Mouse (Mus musculus) embryonic facial prominence, embryonic 10.5 days (tissue): ENCODE measurements at regions not wholly inside any gene's neighbourhood (a gene's known extent, or its start where the extent isn't known, plus 50 kb on each side); places are given as distances from the start of the nearest gene placed in this dataset.

ENCODE experiments used
- DNase-seq: peaks from one replicate; pipeline ENCODE4 v3.0.0-alpha.2; 2017; ENCODE audit warnings: low spot score
- H3K27ac ChIP-seq: fragments of 300-500 bp; sonication (generic); replicated peaks from 2 replicates; pipeline ENCODE4 v1.5.1; 2016; ENCODE audit warnings: mild to moderate bottlenecking
- H3K27me3 ChIP-seq: fragments of 300-500 bp; sonication (generic); replicated peaks from 2 replicates; pipeline ENCODE4 v1.6.1; 2016; ENCODE audit warnings: low read depth, mild to moderate bottlenecking; ENCODE audit not compliant: poor library complexity, severe bottlenecking
- H3K36me3 ChIP-seq: fragments of 300-500 bp; sonication (generic); replicated peaks from 2 replicates; pipeline ENCODE4 v1.6.1; 2016; ENCODE audit warnings: mild to moderate bottlenecking, moderate library complexity
- H3K4me1 ChIP-seq: fragments of 300-500 bp; sonication (generic); 2 replicates; pipeline ENCODE4 v1.6.1; 2016
- H3K4me3 ChIP-seq: fragments of 300-500 bp; sonication (generic); 2 replicates; pipeline ENCODE4 v1.5.1; 2016; ENCODE audit warnings: mild to moderate bottlenecking, moderate library complexity
- H3K9me3 ChIP-seq: fragments of 300-500 bp; sonication (generic); 2 replicates; pipeline ENCODE4 v1.6.1; 2016; ENCODE audit warnings: mild to moderate bottlenecking
- WGBS: fragments of 180-500 bp; shearing (Covaris S2); methylation state at CpG from one replicate; pipeline ENCODE4 v1.1.7; 2016; 5-methylcytosine and 5-hydroxymethylcytosine counted together

DNA sequence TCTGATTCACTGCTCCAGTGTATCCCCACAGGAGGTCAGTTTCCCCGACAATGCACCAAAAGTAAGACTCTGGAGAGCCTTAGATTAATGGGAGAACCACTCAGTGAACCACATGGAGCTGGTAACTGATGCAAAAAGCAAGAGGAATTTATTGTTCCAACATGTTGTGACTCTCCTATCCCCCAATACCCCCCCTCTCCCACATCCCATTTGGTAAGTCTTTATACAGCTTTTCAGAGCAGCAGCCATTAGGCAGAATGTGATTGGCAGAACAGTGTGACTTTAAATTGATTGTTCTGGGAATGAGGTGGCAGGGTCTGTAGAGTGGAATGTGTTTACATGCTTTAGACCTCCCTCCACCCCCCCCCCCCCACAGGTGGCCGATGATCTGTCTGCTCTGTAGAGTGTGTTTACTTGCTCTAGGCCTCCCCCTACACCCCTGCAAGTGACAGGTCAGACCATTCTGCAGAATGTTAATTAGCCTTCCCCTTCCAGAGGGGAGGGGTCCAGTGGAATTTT, 6497.8 kb upstream of the Gm7489 start:
- Histone ChIP-seq H3K4me3 (no peak overlapping the region), H3K36me3 (no peaks in the 10 kb centered on the region), H3K4me1 (peaks cover 6% of the 10 kb centered on the region; the same call in 1 of the 2 replicates), H3K9me3 (no peaks in the 10 kb centered on the region), H3K27me3 (no peaks in the 10 kb centered on the region), H3K27ac (no peak overlapping the region)
- WGBS = 13% methylated on average over 2 of the region's 2 CpGs
- peak; percentile 52 for DNase-seq
